Mouse (Mus musculus) lung, adult 2 months (tissue): ENCODE data around the gene Zfhx3. TPM values are rescaled to one million over a fixed set of nuclear protein-coding genes. Genes with fewer than 3 reads are reported as not detected.

Source experiments
- DNase-seq: peaks from one replicate; pipeline ENCODE4 v3.0.0; 2022
- H3K4me1 ChIP-seq: fragments of 200-500 bp; 2 replicates; pipeline ENCODE4 v1.6.1; 2011; ENCODE audit warnings: low read length; ENCODE audit not compliant: control insufficient read depth, insufficient read depth
- H3K4me3 ChIP-seq: fragments of 200-500 bp; replicated peaks from 2 replicates; pipeline ENCODE3; 2011; ENCODE audit warnings: low read depth, mild to moderate bottlenecking, control low read depth, low read length; ENCODE audit errors: extremely low read depth
- CTCF ChIP-seq: fragments of 200-500 bp; IDR thresholded peaks from 2 replicates; pipeline ENCODE4 v1.5.1; 2011; ENCODE audit warnings: mild to moderate bottlenecking, low read length, control low read depth; ENCODE audit not compliant: insufficient read depth
- POLR2A ChIP-seq: fragments of 200-500 bp; IDR thresholded peaks from 2 replicates; pipeline ENCODE4 v1.6.1; 2011; ENCODE audit warnings: low read depth, mild to moderate bottlenecking, control low read depth, low read length, borderline replicate concordance; ENCODE audit errors: extremely low read depth
- WGBS: fragments of 180-500 bp; shearing (Covaris S2); methylation state at CpG from one replicate; pipeline ENCODE4 v1.1.7; 2018; 5-methylcytosine and 5-hydroxymethylcytosine counted together
- polyA plus RNA-seq: library from polyadenylated mRNA; depleted of rRNA; stranded (reverse); fragments of >200 nt; gene quantifications from 2 replicates; pipeline ENCODE4 v1.2.3, GENCODE M21; 2012

Zfhx3 gene
- polyA plus RNA-seq, 1 experiment, result 8.0 TPM

DNA sequence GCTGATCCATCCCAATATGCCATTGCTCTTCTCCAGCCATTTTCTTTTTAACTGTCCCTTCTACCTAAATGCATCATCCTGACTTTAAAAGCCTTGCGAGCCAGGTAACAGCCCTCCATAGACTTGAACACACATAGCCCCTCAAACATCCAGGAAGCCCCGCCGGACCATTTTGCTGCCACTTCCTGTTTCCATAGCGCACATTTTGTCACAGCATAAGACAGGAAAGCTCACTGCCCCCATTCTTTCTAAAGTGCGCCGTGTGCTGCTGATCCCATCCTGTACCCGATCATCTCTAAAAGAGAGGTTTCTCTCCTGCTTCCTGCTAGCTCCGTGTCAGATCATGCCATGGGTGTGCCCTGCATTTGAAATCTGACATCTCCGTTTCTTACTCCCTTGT is 459.7 kb downstream of the Zfhx3 start:
- no peaks in the 10 kb centered on the region for H3K4me1 ChIP-seq
- no peak for DNase-seq
- H3K4me3 ChIP-seq, result no peak overlapping the region
- 37% methylated on average over 9 of the region's 9 CpGs for WGBS
- TF ChIP-seq POLR2A (no peak), CTCF (no peak)

DNA sequence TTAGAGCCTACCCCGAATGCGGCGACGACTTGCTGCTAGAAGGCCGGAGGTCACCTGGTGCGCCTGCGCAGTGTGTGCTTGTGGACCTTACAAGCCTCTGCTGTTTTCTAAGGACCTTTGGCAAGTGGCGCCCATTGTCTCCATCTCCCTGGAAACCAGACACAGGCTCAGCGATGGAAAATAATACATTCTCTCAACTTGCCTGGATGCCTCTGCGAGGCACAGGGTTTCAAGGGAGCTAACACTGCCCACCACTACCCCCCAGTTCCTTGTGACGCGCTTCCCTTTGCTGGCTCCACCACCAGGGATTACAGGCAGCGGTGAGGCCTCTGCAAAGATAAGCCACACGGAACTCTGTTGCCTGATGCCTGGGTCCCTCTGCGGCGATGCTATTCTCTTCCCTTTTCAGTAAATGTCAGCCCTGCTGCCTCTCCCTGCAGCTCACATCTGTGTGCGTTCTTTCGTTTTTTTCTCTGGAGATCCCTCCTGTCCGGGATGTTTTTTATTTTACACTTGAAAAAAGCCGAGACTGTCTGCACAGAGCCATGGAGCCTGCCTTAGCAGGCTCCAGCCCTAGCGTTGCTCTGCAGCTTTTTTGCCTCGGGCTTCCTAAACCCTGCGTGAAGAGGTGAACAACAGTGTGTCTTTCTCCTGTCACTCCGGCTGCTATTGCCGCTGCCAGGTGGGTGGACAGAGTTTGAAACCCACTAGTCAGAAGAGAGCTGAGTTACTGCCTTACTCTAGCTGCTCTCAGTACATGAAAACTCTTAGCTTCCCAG is 464.5 kb downstream of the Zfhx3 start:
- 49% methylated on average over 25 of the region's 25 CpGs for WGBS
- DNase-seq, result no peak
- H3K4me1 ChIP-seq, result no peaks in the 10 kb centered on the region
- H3K4me3 ChIP-seq, result no peak overlapping the region
- no peak for TF ChIP-seq CTCF
- TF ChIP-seq POLR2A, result no peak

DNA sequence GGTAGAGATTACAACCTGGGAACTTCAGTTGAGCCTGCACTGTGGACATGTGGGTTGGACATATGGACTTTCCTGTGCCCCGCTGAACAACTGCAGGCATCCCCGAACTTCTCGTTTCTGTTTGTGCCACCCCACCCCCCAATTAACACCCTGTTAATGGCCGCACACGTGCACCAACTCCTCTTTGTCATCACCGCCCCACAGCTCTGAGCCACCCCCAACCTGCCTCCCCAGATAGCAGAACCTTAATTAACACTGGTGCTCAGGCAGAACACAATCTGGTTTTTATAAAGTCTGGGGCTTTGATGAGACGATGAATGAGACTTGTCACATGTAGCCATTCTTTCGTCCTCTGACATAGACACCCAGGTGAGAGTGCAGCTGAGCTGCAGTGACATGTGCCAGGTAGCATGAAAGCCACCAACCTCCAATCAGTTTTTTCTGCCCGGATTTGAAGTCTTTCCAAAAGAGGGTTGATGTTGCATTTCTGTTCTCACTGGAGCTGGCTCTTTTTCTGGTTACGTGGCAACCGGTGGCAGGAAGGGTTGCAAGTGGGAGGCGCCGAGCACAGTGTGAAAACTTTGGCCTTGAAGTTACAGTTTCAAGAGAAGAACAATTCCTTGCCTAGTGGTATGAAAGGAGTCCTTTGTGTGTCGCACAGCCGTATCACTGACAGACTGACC is 476.9 kb downstream of the Zfhx3 start:
- 70% methylated on average over 15 of the region's 15 CpGs for WGBS
- Histone ChIP-seq H3K4me1 (no peaks in the 10 kb centered on the region), H3K4me3 (no peak overlapping the region)
- TF ChIP-seq CTCF, result no peak
- TF ChIP-seq POLR2A, result no peak
- DNase-seq, result no peak

DNA sequence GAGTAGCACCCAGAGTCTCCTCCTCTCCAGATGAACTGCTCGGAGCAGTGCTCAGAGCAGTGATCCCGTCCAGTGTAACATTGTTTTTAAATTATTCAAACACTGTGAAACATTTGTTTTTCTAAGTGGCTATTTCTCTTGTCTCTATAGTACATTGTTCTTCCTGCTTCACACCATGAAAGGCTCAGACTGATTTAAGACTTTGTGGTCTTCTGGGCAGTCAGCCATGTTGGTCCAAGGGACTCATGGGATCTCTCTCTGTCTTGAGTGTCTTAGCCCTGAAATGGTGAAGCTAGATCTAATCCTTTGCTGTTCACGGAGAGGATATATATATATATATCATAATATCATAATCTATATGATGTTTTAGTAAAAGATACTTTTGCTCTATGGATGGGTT is 480.1 kb downstream of the Zfhx3 start:
- no peak for DNase-seq
- Histone ChIP-seq H3K4me3 (no peak overlapping the region), H3K4me1 (no peaks in the 10 kb centered on the region)
- WGBS, result 76% methylated on average over 3 of the region's 3 CpGs
- no peak for TF ChIP-seq CTCF
- no peak for TF ChIP-seq POLR2A

DNA sequence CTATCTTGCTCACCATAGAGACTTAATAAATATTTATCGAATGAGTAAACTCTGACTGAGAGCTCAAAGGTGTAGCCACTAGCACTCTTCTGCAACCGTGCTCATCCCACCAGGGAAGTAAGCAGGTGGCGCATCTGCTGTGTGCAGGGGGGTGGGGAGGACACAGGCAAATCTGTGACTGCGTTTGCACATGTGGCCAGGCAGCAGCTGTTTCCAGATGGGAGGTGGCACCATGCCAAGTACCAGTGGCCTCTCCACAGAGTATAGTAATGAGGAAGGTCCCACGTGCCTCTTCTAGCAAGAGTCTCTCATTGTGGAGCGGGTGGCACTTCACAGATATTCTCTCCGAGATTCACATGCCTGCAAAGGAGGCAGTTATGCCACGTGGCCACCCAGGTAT is 481.9 kb downstream of the Zfhx3 start:
- H3K4me1 ChIP-seq, result no peaks in the 10 kb centered on the region
- DNase-seq, result no peak
- H3K4me3 ChIP-seq, result no peak overlapping the region
- 46% methylated on average over 8 of the region's 8 CpGs for WGBS
- TF ChIP-seq CTCF, result no peak
- no peak for TF ChIP-seq POLR2A

DNA sequence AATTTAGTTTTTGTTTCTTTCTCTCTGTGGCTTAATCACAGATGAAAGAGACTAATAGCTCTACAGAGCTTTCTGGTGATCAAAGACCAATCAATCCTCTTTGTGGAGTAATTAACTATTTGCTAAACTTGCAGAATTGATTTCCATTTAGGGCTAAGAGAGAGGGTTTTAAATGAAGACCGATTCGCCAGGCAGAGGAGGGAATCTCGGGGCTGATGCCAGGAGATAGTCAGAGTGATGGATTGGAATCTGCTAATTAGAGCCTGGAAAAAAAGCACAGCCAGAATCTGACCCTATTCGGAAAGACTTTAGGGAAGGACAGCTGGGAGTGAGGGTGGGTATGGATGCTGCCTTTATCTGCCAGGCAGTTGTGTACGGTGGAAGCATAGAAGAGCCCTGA is 490.9 kb downstream of the Zfhx3 start:
- DNase-seq, result no peak
- Histone ChIP-seq H3K4me3 (no peak overlapping the region), H3K4me1 (no peaks in the 10 kb centered on the region)
- 41% methylated on average over 5 of the region's 5 CpGs for WGBS
- TF ChIP-seq CTCF (no peak), POLR2A (no peak)

DNA sequence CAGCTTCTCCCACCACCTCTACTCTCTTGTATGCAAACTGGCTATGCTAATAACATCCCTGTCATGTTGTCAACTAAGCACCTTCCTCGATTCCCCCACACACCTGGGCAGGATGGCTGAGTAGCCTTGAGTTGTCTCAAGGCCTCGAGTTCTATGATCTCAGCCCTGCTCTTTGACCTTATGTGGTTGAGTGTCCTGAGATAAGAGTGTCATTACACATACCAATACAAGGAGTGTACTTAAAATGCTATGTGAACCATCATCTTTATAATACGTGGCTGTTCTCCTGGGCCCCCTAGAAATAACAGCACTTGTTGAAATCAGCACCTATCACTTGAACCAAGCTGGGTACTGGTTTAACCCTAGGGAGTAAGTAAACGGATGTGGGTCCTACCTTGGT is 492.1 kb downstream of the Zfhx3 start:
- WGBS, result 56% methylated on average over 4 of the region's 4 CpGs

DNA sequence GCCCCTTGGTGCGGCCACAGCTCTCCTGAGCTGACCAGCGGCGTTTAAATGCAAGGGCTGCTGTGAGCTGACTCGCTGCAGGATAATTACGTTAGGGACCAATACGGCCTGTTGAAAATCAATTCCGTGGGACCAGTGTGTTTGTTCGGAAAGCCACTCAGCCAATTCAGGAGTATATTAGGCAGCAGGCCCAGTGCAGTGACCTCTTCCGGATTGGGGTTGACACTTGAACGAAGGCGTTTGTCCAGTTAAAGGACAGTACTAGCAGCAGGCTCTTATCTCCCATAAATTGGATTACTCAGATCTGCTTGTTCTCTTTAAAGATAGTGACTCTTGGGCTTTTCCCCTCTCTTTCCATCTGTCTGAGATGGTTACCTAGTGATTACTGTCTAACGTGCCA is 493.9 kb downstream of the Zfhx3 start:
- no peak for DNase-seq
- no peak overlapping the region for H3K4me3 ChIP-seq
- H3K4me1 ChIP-seq, result no peaks in the 10 kb centered on the region
- WGBS, result 79% methylated on average over 12 of the region's 12 CpGs
- TF ChIP-seq CTCF (no peak), POLR2A (no peak)

More for the DNA sequence above, 492.1 kb downstream of the Zfhx3 start:
- Histone ChIP-seq H3K4me1 (no peaks in the 10 kb centered on the region), H3K4me3 (no peak overlapping the region)
- DNase-seq, result no peak
- TF ChIP-seq CTCF (no peak), POLR2A (no peak)

DNA sequence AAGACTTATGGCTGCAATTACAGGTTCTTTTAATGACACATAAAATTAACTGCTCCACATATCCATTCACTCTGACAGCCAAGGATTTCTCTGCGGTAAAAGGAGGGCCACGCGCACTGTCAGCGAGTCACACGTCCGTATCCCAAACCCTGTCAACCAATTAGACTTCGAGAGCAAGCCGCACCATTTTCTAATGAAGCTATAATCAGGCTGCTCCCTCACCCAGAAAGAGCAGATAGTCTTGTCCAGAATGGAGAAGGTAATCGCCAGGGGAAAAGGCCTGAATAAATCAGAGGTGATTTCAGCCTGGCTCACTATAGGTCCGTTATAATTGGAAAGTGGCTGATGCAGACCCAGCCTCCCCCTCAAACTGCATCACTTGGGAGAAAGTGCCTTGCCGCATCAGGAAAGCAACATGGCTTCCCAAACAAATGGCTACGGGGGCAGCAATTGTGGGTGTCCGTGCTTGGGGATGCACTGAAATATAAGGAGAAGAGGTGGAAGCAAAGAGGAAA is 494.9 kb downstream of the Zfhx3 start:
- no peak for DNase-seq
- 93% methylated on average over 13 of the region's 13 CpGs for WGBS
- no peak for TF ChIP-seq POLR2A
- TF ChIP-seq CTCF, result no peak
- no peaks in the 10 kb centered on the region for H3K4me1 ChIP-seq
- H3K4me3 ChIP-seq, result no peak overlapping the region

DNA sequence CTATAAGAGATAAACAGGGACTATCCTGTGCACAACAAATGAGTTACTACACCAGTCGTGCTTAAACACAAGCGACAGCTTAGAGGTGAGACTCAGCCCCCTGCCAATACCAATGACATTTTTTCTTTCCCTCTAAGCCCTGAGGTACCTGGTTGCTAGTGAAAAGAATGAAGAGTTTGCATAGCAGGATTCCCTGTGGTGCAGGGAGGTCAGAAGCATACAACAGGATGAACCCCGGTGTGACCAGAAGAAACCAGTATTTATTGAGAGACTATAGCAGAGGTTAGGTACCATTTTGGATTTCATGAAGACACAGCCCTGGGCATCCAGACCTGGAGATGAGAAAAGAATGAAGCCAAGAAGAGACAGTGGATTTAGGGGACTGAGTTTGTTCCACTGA is 498.0 kb downstream of the Zfhx3 start:
- DNase-seq, result no peak
- WGBS, result 67% methylated on average over 3 of the region's 3 CpGs
- TF ChIP-seq POLR2A (no peak), CTCF (no peak)
- no peaks in the 10 kb centered on the region for H3K4me1 ChIP-seq
- H3K4me3 ChIP-seq, result no peak overlapping the region
